Mouse (Mus musculus): ENCODE results near the gene Banf2.

Gene Banf2

GRCm38 (mm10) chr2:144032664-144033063, at the start of gene Banf2:
Gene Banf2 (plus strand): TSS chr2:144033059.
- in situ Hi-C loops (cut with MboI, MseI) = no loop called here

GRCm38 (mm10) chr2:143983482-143983881, 49.4 kb upstream of the Banf2 start:
- in situ Hi-C loops (cut with MboI, MseI) = loop anchor here (10.0 kb wide), 1 partner anchor 149 kb away; no protein-coding TSS in a partner anchor

- in situ Hi-C loops (cut with MboI, MseI) = loop anchor here (10.0 kb wide), 1 partner anchor 153 kb away; no protein-coding TSS in a partner anchor
These were observed 45.4 kb upstream of the Banf2 start for GRCm38 (mm10) chr2:143987485-143987884.

GRCm38 (mm10) chr2:143988016-143988415, 44.8 kb upstream of the Banf2 start:
- in situ Hi-C loops (cut with MboI, MseI) = loop anchor here (10.0 kb wide), 1 partner anchor 153 kb away; no protein-coding TSS in a partner anchor

GRCm38 (mm10) chr2:143990997-143991396, 41.9 kb upstream of the Banf2 start:
- in situ Hi-C loops (cut with MboI, MseI) = no loop called here

GRCm38 (mm10) chr2:143991964-143992672, 40.7 kb upstream of the Banf2 start:
- in situ Hi-C loops (cut with MboI, MseI) = no loop called here

GRCm38 (mm10) chr2:143992977-143993376, 39.9 kb upstream of the Banf2 start:
- in situ Hi-C loops (cut with MboI, MseI) = no loop called here

GRCm38 (mm10) chr2:144002229-144002984, 30.5 kb upstream of the Banf2 start:
- in situ Hi-C loops (cut with MboI, MseI) = no loop called here

GRCm38 (mm10) chr2:144003544-144003943, 29.3 kb upstream of the Banf2 start:
- in situ Hi-C loops (cut with MboI, MseI) = no loop called here

- in situ Hi-C loops (cut with MboI, MseI) = no loop called here
These were observed 27.5 kb upstream of the Banf2 start for GRCm38 (mm10) chr2:144005166-144005955.

- in situ Hi-C loops (cut with MboI, MseI) = no loop called here
These were observed 26.2 kb upstream of the Banf2 start for GRCm38 (mm10) chr2:144006686-144007085.

- in situ Hi-C loops (cut with MboI, MseI) = no loop called here
These were observed 25.6 kb upstream of the Banf2 start for GRCm38 (mm10) chr2:144007211-144007610.

GRCm38 (mm10) chr2:144009081-144009480, 23.8 kb upstream of the Banf2 start:
- in situ Hi-C loops (cut with MboI, MseI) = no loop called here

GRCm38 (mm10) chr2:144009551-144010281, 23.1 kb upstream of the Banf2 start:
- in situ Hi-C loops (cut with MboI, MseI) = loop anchor here (5.0 to 10.0 kb wide), 2 partner anchors 263 to 445 kb away; partner anchors contain the start of genes Mgme1 and Snx5

- in situ Hi-C loops (cut with MboI, MseI) = loop anchor here (5.0 to 10.0 kb wide), 2 partner anchors 262 to 444 kb away; partner anchors contain the start of genes Mgme1 and Snx5
These were observed 22.4 kb upstream of the Banf2 start for GRCm38 (mm10) chr2:144010282-144011044.

- in situ Hi-C loops (cut with MboI, MseI) = loop anchor here (5.0 to 10.0 kb wide), 2 partner anchors 261 to 444 kb away; partner anchors contain the start of genes Mgme1 and Snx5
These were observed 21.7 kb upstream of the Banf2 start, which contains the start of gene Rrbp1 for GRCm38 (mm10) chr2:144011080-144011551. Gene Rrbp1 (minus strand): TSS chr2:144011263.

- in situ Hi-C loops (cut with MboI, MseI) = loop anchor here (5.0 to 10.0 kb wide), 2 partner anchors 258 to 441 kb away; partner anchors contain the start of genes Mgme1 and Snx5
These were observed 18.8 kb upstream of the Banf2 start for GRCm38 (mm10) chr2:144014051-144014450.

GRCm38 (mm10) chr2:144014481-144014880, 18.4 kb upstream of the Banf2 start:
- in situ Hi-C loops (cut with MboI, MseI) = loop anchor here (5.0 to 10.0 kb wide), 2 partner anchors 258 to 440 kb away; partner anchors contain the start of genes Mgme1 and Snx5

GRCm38 (mm10) chr2:144015861-144016260, 17.0 kb upstream of the Banf2 start:
- in situ Hi-C loops (cut with MboI, MseI) = loop anchor here (5.0 to 10.0 kb wide), 2 partner anchors 104 to 439 kb away; no protein-coding TSS in a partner anchor
